Mouse (Mus musculus): ENCODE results near the gene Itgb1bp1.

GRCm38 (mm10) chr12:21289651-21290050, 3.6 kb upstream of the Itgb1bp1 start:
- no peak for TF ChIP-seq CTCF (IDR thresholded peaks at IDR 0.05; ENCODE audit: low read depth, low read length)
- TF ChIP-seq GATA1 (IDR thresholded peaks at IDR 0.05; ENCODE audit: borderline replicate concordance, low read length) = no peak
- no peak for TF ChIP-seq POLR2AphosphoS5 (IDR thresholded peaks at IDR 0.05; ENCODE audit: insufficient replicate concordance, low read depth, low read length)
- no peak for TF ChIP-seq GATA2 (IDR thresholded peaks at IDR 0.05; ENCODE audit: borderline replicate concordance, low read depth, low read length)
- no peak for TF ChIP-seq TAL1 (conservative IDR thresholded peaks at IDR 0.05; ENCODE audit: low read depth, low read length)
